Comparison of ENCODE assay signal across 25 mouse cellular contexts in genomic region chr16:11709382-11709781, GRCm38 (mm10).
A peak's percentile ranks its signal among the peaks of the same experiment; 100 is the strongest.
DNase-seq lines count a peak whose midpoint lies in the region; ATAC-seq and TF ChIP-seq lines count a peak whose summit lies in the region.
"Had no signal": no experiment of that assay in that cellular context is flagged by ENCODE, and none has a peak within 500 bp of the region (broad histone marks: within the 10 kb centered on the region; RNA-seq: fewer than 3 reads in every experiment).

No protein-coding gene starts in this region.

- whole genome bisulfite sequencing in heart, embryonic 12.5 days: 74% methylated on average over 4 of the region's 4 CpGs
- WGBS in liver, adult 2 months: 82% methylated on average over 4 of the region's 4 CpGs

- H3K9ac ChIP-seq in heart, embryonic 12.5 days: no peak overlapping the region
- no peak overlapping the region for H3K9ac ChIP-seq in liver, adult 2 months (ENCODE audit: low read depth, low read length)
- H3K9ac ChIP-seq: forebrain, embryonic 13.5 days; hindbrain, embryonic 15.5 days; intestine, embryonic 15.5 days; lung, embryonic 15.5 days; midbrain, embryonic 15.5 days had no signal

- no peak for TF ChIP-seq POLR2A in liver, adult 2 months (IDR thresholded peaks at IDR 0.05; ENCODE audit: extremely low read depth, insufficient read depth, low read length)

- H3K4me3 ChIP-seq in heart, embryonic 12.5 days: no peak overlapping the region
- H3K4me3 ChIP-seq in liver, adult 2 months (ENCODE audit: insufficient read depth, low read depth, low read length): no peak overlapping the region
- H3K4me3 ChIP-seq: embryonic facial prominence, embryonic 10.5 days; forebrain, embryonic 13.5 days; heart, adult 2 months; hindbrain, embryonic 15.5 days; intestine, embryonic 15.5 days; left cerebral cortex, adult 2 months; lung, embryonic 15.5 days; megakaryocyte, embryonic 14.5 days; midbrain, embryonic 15.5 days; myocyte had no signal

- H3K27ac ChIP-seq in heart, embryonic 12.5 days (ENCODE audit: poor library complexity, severe bottlenecking): peak overlapping the region; percentile 20
- no peak overlapping the region for H3K27ac ChIP-seq in liver, adult 2 months (replicated peaks; ENCODE audit: insufficient read depth, low read depth, low read length)
- H3K27ac ChIP-seq: embryonic facial prominence, embryonic 10.5 days; forebrain, embryonic 13.5 days; heart, adult 2 months; hindbrain, embryonic 15.5 days; intestine, embryonic 15.5 days; left cerebral cortex, adult 2 months; lung, embryonic 15.5 days; midbrain, embryonic 15.5 days; stomach, postnatal 0 days had no signal

- DNase-seq in heart, postnatal 14 days: no peak
- DNase-seq in liver, adult 2 months (ENCODE audit: extremely low read depth, low read depth, low spot score): peak; percentile 20
- no peak for DNase-seq in liver
- peak; percentile 24 for DNase-seq in A20 (ENCODE audit: low read depth, low spot score)
- no peak for DNase-seq in thymus, postnatal 0 days (ENCODE audit: low spot score)
- DNase-seq: cerebellum, adult 8-10 months; gastrocnemius, postnatal 10 days; kidney, postnatal 4 days; layer of hippocampus, adult 9-11 months; right cerebral cortex, postnatal 14 days; thymus, postnatal 25 days had no signal

- TF ChIP-seq CTCF in liver, adult 2 months (IDR thresholded peaks at IDR 0.05; ENCODE audit: low read depth, low read length): no peak

- H3K36me3 ChIP-seq in heart, embryonic 12.5 days: no peaks in the 10 kb centered on the region
- H3K36me3 ChIP-seq in liver, adult 2 months (ENCODE audit: control insufficient read depth, insufficient read depth, low read length): no peaks in the 10 kb centered on the region
- H3K36me3 ChIP-seq: embryonic facial prominence, embryonic 10.5 days; hindbrain, embryonic 15.5 days; intestine, embryonic 15.5 days; lung, embryonic 15.5 days; midbrain, embryonic 15.5 days had no signal

- H3K79me2 ChIP-seq in liver, adult 2 months (ENCODE audit: control insufficient read depth, insufficient read depth, low read length): no peaks in the 10 kb centered on the region

- ATAC-seq in heart, embryonic 12.5 days (ENCODE audit: insufficient number of reproducible peaks, low FRiP score): no peak
- ATAC-seq in granulocyte monocyte progenitor cell, adult 5-6 weeks (replicated peaks; ENCODE audit: poor library complexity, severe bottlenecking): peak; percentile 62
- ATAC-seq: midbrain, embryonic 15.5 days had no signal

- no peaks in the 10 kb centered on the region for H3K27me3 ChIP-seq in heart, embryonic 12.5 days (replicated peaks)
- no peaks in the 10 kb centered on the region for H3K27me3 ChIP-seq in liver, adult 2 months (ENCODE audit: control insufficient read depth, insufficient read depth, low read length)
- H3K27me3 ChIP-seq: forebrain, embryonic 13.5 days; hindbrain, embryonic 15.5 days; intestine, embryonic 15.5 days; lung, embryonic 15.5 days; midbrain, embryonic 15.5 days had no signal

- no peaks in the 10 kb centered on the region for H3K9me3 ChIP-seq in heart, embryonic 12.5 days (replicated peaks)
- H3K9me3 ChIP-seq: embryonic facial prominence, embryonic 10.5 days; forebrain, embryonic 13.5 days; hindbrain, embryonic 15.5 days; intestine, embryonic 15.5 days; lung, embryonic 15.5 days; midbrain, embryonic 15.5 days had no signal

- H3K4me1 ChIP-seq in heart, embryonic 12.5 days (replicated peaks): peaks cover 31% of the 10 kb centered on the region
- H3K4me1 ChIP-seq in liver, adult 2 months (ENCODE audit: control insufficient read depth, insufficient read depth, low read length): no peaks in the 10 kb centered on the region
- H3K4me1 ChIP-seq: embryonic facial prominence, embryonic 10.5 days; midbrain, embryonic 15.5 days had no signal

- intact Hi-C loops in heart, postnatal 14 days (cut with DNase I): no loop called here

- no peak overlapping the region for H3K4me2 ChIP-seq in heart, embryonic 12.5 days
- H3K4me2 ChIP-seq: forebrain, embryonic 13.5 days; hindbrain, embryonic 15.5 days; intestine, embryonic 15.5 days; liver, embryonic 11.5 days; lung, embryonic 15.5 days; midbrain, embryonic 15.5 days had no signal

Comparison
In these comparisons a context has a peak if more than half of its experiments do, and no peak if none do; other contexts are left out.
1. DNase-seq: peak in liver, adult 2 months (single experiment) and A20 (single experiment); none in heart, postnatal 14 days (0 of 2), liver (single experiment) and thymus, postnatal 0 days (single experiment).